ENCODE assay signal across 11 mouse cellular contexts in genomic region chr13:73262336-73263127, GRCm38 (mm10). TPM values are rescaled to one million over a fixed set of nuclear protein-coding genes. Genes with fewer than 3 reads are reported as not detected.
A peak's percentile ranks its signal among the peaks of the same experiment; 100 is the strongest.
DNase-seq lines count a peak whose midpoint lies in the region; ATAC-seq and TF ChIP-seq lines count a peak whose summit lies in the region.
"Had no signal": no experiment of that assay in that cellular context is flagged by ENCODE, and none has a peak within 500 bp of the region (broad histone marks: within the 10 kb centered on the region; RNA-seq: fewer than 3 reads in every experiment).

No protein-coding gene starts in this region.

- ATAC-seq in heart, embryonic 13.5 days (ENCODE audit: extremely low read depth, insufficient number of reproducible peaks, low FRiP score, low TSS enrichment), result no peak
- no peak for ATAC-seq in midbrain, embryonic 11.5 days (ENCODE audit: low FRiP score)
- no peak for ATAC-seq in megakaryocyte progenitor cell, adult 5-6 weeks (replicated peaks; ENCODE audit: poor library complexity)

- no peak for TF ChIP-seq CTCF in left cerebral cortex, adult 2 months (IDR thresholded peaks at IDR 0.05)

- 5% methylated on average over 24 of the region's 24 CpGs for WGBS in heart, embryonic 13.5 days
- 2% methylated on average over 24 of the region's 24 CpGs for WGBS in hindbrain, embryonic 10.5 days
- WGBS in midbrain, embryonic 11.5 days, result 2% methylated on average over 24 of the region's 24 CpGs

- DNase-seq in heart, adult 11 months, result no peak
- peak; percentile 11 for DNase-seq in Muller cell, postnatal 12 days (ENCODE audit: inconsistent ontology term)
- DNase-seq in hindbrain, embryonic 10.5 days (ENCODE audit: low spot score), result peak; percentile 35
- DNase-seq in midbrain, embryonic 11.5 days (ENCODE audit: low spot score, missing footprints), result peak; percentile 94
- no peak for DNase-seq in left cerebral cortex, adult 2 months (ENCODE audit: extremely low spot score in 1 of 2, low spot score in 2 of 2)
- DNase-seq in frontal cortex, adult 2 months (ENCODE audit: extremely low spot score in 1 of 2, low spot score in 1 of 2), result no peak

- H3K9me3 ChIP-seq in heart, embryonic 13.5 days, result no peaks in the 10 kb centered on the region
- no peaks in the 10 kb centered on the region for H3K9me3 ChIP-seq in hindbrain, embryonic 10.5 days
- no peaks in the 10 kb centered on the region for H3K9me3 ChIP-seq in midbrain, embryonic 11.5 days (ENCODE audit: control insufficient read depth, low read length)
- H3K9me3 ChIP-seq: megakaryocyte, embryonic 14.5 days had no signal

- peaks cover 99% of the 10 kb centered on the region for H3K27me3 ChIP-seq in heart, embryonic 13.5 days (replicated peaks)
- H3K27me3 ChIP-seq in hindbrain, embryonic 10.5 days (ENCODE audit: insufficient read depth, poor library complexity, severe bottlenecking), result peaks cover 100% of the 10 kb centered on the region
- H3K27me3 ChIP-seq in midbrain, embryonic 11.5 days (ENCODE audit: control insufficient read depth, insufficient read depth, low read length), result peaks cover 100% of the 10 kb centered on the region

- H3K27ac ChIP-seq in heart, embryonic 13.5 days (replicated peaks), result peak overlapping the region; percentile 93
- H3K27ac ChIP-seq in hindbrain, embryonic 10.5 days, result peak overlapping the region; percentile 76
- no peak overlapping the region for H3K27ac ChIP-seq in midbrain, embryonic 11.5 days (ENCODE audit: low read depth, low read length)
- H3K27ac ChIP-seq in left cerebral cortex, adult 2 months, result no peak overlapping the region

- intact Hi-C loops in left cerebral cortex, adult 2 months (cut with DNase I), result loop anchor here (5.0 kb wide), 3 partner anchors 625 to 1300 kb away; partner anchors contain the start of gene Irx1

- peaks cover 18% of the 10 kb centered on the region for H3K36me3 ChIP-seq in heart, embryonic 13.5 days
- no peaks in the 10 kb centered on the region for H3K36me3 ChIP-seq in hindbrain, embryonic 10.5 days
- no peaks in the 10 kb centered on the region for H3K36me3 ChIP-seq in midbrain, embryonic 11.5 days (ENCODE audit: control insufficient read depth, insufficient read depth, low read length)

- H3K4me2 ChIP-seq in heart, embryonic 13.5 days, result peak overlapping the region; percentile 78
- H3K4me2 ChIP-seq in midbrain, embryonic 11.5 days, result peak overlapping the region; percentile 31

- H3K4me3 ChIP-seq in heart, embryonic 13.5 days, result peak overlapping the region; percentile 66
- H3K4me3 ChIP-seq in hindbrain, embryonic 10.5 days, result peak overlapping the region; percentile 46
- H3K4me3 ChIP-seq in midbrain, embryonic 11.5 days (ENCODE audit: low read depth, low read length), result peak overlapping the region; percentile 17; the same call in 1 of the 2 replicates
- no peak overlapping the region for H3K4me3 ChIP-seq in left cerebral cortex, adult 2 months

- peak overlapping the region; percentile 93 for H3K9ac ChIP-seq in heart, embryonic 13.5 days
- no peak overlapping the region for H3K9ac ChIP-seq in midbrain, embryonic 11.5 days (ENCODE audit: low read length)

- H3K4me1 ChIP-seq in heart, embryonic 13.5 days, result peaks cover 62% of the 10 kb centered on the region
- peaks cover 67% of the 10 kb centered on the region for H3K4me1 ChIP-seq in hindbrain, embryonic 10.5 days (replicated peaks)
- peaks cover 25% of the 10 kb centered on the region for H3K4me1 ChIP-seq in midbrain, embryonic 11.5 days (ENCODE audit: control insufficient read depth, insufficient read depth, low read length)

RNA-seq across cellular contexts. Expression of gene Irx4, which starts 2.3 kb away (rescaled TPM):
- 45.9 and 50.1 TPM in 2 replicates for polyA plus RNA-seq in heart, embryonic 13.5 days (2015; fragmentation: Nextera tagmentation; extraction: Ambion mirVana)
- 5.4 and 8.0 TPM in 2 replicates for polyA plus RNA-seq in hindbrain, embryonic 10.5 days (2016; fragmentation: Nextera tagmentation; extraction: Ambion mirVana)
- polyA plus RNA-seq in midbrain, embryonic 11.5 days (2014; fragmentation: Nextera tagmentation; extraction: Ambion mirVana), result 0.41 and 0.87 TPM in 2 replicates
- total RNA-seq in left cerebral cortex, adult 2 months (2021), result not detected
- not detected in 2 replicates for total RNA-seq in megakaryocyte progenitor cell, adult 5-6 weeks (2015)
- not detected in 2 replicates for total RNA-seq in megakaryocyte progenitor cell, adult 5-6 weeks (2017)
- not detected in 2 replicates for polyA plus RNA-seq in frontal cortex, adult 2 months (2012; rRNA removed)
- total RNA-seq: adrenal gland, postnatal 4 days; CH12.LX had no signal

Comparison
In these comparisons a context has a peak if more than half of its experiments do, and no peak if none do; other contexts are left out.
1. H3K27ac ChIP-seq: peak in heart, embryonic 13.5 days (single experiment) and hindbrain, embryonic 10.5 days (single experiment); none in midbrain, embryonic 11.5 days (single experiment) and left cerebral cortex, adult 2 months (single experiment).
2. DNase-seq: peak in Muller cell, postnatal 12 days (single experiment), hindbrain, embryonic 10.5 days (single experiment) and midbrain, embryonic 11.5 days (single experiment); none in heart, adult 11 months (single experiment), left cerebral cortex, adult 2 months (0 of 2) and frontal cortex, adult 2 months (0 of 2).